Mouse (Mus musculus) skeletal muscle tissue, adult 2 months (tissue): ENCODE data around the gene Gyg.

Source experiments
- DNase-seq: peaks from one replicate; pipeline ENCODE4 v3.0.0-alpha.2; 2012; ENCODE audit warnings: low read depth, low spot score

Gyg gene

GRCm38 (mm10) chr3:20154531-20155367 lies at the start of gene Gyg:
Gyg (minus strand) TSS chr3:20155317.
- DNase-seq: peak; percentile 83

GRCm38 (mm10) chr3:20198869-20199268 lies 43.8 kb upstream of the Gyg start:
- DNase-seq: peak; percentile 19

GRCm38 (mm10) chr3:20197878-20198277 lies 42.8 kb upstream of the Gyg start:
- no peak for DNase-seq

DNA sequence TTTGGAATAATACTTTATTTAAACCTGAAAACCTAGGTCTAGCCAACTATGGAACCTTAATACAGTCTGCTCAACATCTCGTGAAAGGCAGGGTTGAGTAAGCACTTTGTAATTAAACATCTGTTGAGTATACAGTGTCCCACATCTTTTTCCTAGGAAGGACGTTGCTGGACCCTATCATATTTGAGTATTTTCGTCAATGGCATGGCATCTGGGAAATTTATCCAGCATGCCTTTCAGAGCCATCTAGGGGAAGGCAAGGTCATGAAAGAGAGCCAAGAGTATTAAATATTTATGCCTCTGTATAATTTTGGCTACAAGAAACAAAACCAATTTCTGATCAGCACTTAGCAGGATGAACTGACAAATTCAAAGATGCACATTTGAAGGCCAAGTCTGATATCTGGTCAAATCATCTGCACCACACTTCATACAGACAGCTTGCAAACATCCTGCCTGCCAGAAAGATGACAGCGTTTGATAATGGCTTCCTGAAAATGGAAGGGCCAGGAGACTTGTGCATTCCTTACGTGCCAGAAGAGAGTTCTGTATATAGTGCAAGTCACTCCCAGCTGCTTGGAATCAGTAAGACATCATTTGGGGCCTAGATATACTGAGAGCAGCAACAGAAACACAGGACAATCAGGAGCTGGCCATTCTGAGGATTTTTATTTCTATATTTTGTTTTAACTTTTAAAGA lies 34.0 kb upstream of the Gyg start:
- no peak for DNase-seq

GRCm38 (mm10) chr3:20172394-20172793 lies 17.3 kb upstream of the Gyg start:
- no peak for DNase-seq

DNA sequence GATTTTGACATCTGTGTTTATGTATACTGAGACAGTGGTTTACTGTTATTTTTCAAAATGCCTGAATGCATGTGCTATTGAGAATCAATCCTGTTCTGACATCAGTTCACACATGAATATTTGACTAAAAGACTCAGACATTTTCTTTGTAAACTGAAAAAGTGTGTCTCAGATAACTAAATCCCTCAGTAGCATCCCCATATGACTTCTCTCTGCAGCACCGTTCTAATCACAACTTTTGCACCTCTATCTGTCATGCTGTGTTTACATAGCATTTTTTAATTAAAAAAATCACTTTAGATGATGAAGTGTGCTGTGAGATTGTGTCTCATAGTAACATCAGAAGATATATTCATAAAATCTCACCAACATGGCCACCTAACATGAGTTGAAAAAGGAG lies 12.4 kb upstream of the Gyg start:
- no peak for DNase-seq

DNA sequence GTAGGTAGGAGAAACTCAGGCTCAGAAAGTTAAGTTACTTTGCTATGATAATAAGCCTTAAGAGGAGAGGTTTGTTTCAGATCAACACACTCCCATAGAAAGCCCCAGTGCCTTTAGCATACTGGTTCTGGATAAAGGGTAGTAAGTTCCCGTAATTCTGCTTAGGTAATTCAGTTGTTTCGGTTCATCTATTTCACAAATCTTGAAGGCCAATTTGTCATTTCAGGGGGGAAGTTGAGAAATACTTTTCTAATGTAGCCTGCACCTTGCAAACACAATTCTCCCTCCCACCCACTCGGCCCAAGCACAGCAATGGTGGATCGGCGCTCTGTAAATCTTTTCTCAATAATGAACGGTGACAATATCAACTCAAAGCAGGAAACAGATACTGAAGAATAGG lies 359 bp upstream of the Gyg start:
- no peak for DNase-seq

DNA sequence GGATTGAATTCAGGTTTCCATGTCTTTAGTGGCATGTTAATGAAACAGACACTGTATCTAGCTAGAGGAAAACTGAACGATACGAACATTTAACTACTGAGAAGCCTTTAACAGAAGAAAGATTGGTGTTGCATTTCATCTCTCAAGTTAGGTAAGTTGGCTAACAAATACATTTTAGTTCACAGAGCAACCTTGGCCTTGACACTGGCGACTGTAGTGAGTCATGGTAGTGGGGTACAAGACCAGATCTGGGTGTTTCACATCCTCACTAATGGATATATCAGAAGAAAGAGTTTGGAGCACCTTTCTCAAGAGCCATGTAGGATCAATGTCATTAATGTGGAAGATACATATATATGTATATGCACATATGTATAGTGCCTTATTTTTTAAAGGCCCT lies 3.5 kb downstream of the Gyg start:
- DNase-seq: no peak

GRCm38 (mm10) chr3:20150511-20150910 lies 4.6 kb downstream of the Gyg start:
- DNase-seq: no peak

GRCm38 (mm10) chr3:20147647-20148046 lies 7.5 kb downstream of the Gyg start:
- DNase-seq: no peak

DNA sequence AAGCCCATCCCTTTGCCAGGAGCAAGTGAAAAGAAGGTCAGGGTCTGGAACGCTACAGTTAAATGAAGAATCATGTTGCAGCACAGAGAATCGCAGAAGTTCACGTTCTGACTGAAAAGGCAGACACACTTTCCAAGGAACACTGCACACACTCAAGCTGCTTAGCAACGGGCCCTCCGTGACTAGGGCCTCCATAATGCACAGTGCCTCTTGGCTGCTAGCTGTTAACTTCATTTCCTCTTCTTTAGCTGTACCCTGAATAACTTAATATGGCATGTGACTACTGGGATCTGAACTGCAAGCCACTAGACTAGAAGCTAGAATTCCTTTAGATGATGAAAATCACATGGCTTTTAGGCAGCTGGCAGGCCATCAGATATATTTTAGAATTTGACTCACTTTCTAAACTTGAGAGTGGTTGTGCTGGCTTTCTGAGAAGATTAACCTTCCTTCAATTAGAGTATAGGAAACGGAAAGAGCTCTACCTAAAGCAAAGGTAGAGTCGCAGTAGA lies 8.2 kb downstream of the Gyg start:
- DNase-seq: no peak

- no peak for DNase-seq
Observed at GRCm38 (mm10) chr3:20145696-20146113, 9.4 kb downstream of the Gyg start.

DNA sequence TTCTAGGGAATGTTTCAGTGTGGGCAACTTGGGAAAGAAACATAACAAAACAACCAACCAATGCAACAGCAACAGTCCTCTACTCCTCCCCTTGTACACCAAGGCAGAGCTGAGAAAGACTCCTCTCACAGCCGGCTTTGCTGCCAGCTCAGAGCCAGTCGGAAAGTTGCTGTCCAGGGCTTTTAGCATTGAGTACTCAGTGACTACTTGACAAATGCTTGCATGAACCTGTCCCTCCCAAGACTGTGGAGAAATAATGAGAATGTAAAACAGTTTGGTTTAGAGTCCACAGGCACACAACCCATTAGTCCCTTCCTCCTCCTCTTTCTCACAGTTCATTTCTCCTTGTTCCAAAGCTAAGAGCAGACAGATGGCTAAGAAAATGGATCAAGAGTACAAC lies 10.7 kb downstream of the Gyg start:
- DNase-seq: no peak

DNA sequence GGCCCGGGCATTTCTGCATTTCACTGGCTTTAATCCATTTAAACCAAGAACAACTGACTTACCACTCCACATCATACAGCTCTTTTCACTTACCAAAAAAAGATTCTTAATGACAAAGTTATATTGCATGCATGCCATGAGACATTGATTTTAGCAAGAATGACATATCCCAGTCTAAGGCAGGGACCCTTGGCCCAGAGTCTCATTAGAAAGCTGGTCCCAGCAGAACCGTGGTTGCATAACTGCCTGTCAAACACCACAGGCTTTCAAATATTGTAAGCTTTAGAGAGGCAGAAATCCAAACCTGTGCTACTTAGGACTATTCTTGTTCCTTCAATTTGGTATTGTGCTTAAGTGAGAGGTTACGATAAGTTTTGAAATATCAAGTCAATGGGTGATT lies 11.4 kb downstream of the Gyg start:
- no peak for DNase-seq

DNA sequence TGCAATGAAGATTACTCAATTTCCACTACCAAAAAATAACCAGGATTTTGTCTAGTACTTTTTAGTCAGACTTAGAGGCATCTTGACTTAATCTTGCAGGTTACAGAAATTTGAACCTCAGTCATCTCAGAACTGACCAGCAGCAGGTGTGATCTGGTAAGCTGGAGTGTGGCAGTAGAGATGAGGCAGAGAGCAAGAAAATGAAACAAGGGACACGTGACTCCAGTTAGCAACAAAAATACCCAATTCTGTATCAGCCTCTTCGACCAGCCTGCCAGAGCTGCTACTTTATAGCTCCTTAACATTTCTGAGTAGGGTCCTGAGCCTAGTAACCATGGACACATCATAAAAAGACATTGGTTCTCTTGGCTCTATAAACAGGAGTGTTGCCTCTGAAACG lies 12.5 kb downstream of the Gyg start:
- DNase-seq: no peak

DNA sequence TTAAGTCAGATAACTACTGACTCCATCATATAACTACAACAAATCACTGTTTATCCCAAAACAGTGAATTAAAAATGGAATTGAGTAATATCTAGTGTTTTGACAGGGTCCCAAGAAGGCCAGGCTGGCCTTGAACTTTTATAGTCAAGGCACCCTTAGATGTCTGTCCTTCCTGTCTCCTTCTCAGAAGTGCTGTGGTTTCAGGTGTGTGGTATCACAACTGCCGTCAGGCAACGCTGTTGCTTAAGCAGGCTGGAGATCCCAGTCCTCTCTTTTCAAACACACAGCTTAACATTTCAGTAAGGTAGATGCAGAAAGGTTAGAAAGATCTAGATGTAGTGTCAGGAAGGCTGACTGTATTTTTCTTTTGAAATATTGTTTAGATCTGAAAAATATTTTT lies 13.0 kb downstream of the Gyg start:
- DNase-seq: no peak

DNA sequence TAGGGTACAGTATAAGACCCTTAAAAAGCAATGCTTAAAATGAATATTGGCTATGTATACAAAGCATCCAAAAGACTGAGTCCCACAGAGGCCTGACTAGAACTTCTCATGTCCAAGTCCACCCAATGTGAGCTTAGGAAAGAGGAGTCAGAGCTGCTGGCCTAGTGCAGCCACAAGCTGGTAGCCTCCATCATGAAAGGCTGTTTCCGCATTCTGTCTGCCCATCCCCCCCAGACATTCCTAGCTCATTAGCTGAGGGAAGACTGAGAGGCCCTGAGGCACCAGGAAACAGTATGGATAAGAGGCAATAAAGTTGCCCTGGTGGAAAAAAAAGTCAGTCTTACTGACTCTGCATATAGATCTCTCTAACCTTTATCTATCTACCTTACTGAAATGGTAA lies 13.4 kb downstream of the Gyg start:
- DNase-seq: no peak

GRCm38 (mm10) chr3:20141240-20141639 lies 13.9 kb downstream of the Gyg start:
- DNase-seq: no peak

DNA sequence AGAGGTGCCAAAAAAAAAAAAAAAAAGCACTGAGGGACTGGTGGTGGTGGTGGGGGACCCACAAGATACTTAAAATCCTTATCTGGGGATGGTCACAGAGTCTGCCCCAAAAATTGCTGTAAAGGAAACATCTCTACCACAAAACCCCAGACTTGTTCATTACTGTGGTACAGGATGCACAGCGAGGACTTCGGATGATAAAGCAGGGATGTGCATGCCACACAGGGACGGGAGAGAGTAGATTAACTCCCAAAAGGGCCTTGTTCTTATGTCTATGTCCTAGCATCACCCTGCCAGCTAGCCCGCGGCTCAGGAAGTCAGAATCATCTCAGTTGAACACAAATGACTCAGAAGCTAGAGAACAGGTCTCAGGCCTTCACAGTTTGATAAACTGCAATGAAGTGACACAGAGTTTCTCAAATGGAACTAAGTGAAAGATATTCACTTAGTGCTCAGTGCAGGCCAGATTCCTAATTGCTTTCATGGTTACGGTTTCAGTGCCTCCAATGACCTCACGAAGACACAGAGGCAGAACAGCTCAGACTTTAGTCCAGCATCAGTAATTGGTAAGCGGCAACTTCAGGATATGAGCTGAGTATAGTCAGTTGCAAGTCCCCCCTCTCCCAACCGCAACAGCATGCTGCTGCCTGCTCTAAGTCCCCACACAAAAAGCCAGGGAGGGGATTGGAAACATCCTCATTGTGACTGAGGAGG lies 18.1 kb downstream of the Gyg start:
- DNase-seq: no peak

DNA sequence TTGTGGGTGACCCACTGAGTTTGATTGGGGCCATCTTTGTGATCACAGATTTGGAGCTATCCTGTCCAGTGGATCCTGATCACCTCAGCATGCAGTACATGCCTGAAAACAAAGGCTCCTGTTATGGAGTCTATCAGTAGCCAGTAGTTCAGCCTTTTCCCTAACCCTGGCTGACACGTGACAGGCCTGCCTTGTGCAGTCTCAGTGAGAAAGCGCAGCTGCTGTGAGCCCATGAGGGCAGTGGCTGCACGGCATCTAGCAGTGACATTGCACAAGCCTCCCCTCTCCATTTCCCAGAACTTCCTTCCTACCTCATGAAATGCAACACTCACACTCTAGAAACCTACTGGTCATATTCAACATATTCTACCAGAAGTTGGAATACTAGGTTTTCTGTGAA lies 20.6 kb downstream of the Gyg start:
- DNase-seq: peak; percentile 56

- no peak for DNase-seq
Observed at GRCm38 (mm10) chr3:20133745-20134144, 21.4 kb downstream of the Gyg start.

GRCm38 (mm10) chr3:20132731-20133130 lies 22.4 kb downstream of the Gyg start:
- DNase-seq: peak; percentile 93
